25 mouse cellular contexts compared by ENCODE assay signal in the genomic region with DNA sequence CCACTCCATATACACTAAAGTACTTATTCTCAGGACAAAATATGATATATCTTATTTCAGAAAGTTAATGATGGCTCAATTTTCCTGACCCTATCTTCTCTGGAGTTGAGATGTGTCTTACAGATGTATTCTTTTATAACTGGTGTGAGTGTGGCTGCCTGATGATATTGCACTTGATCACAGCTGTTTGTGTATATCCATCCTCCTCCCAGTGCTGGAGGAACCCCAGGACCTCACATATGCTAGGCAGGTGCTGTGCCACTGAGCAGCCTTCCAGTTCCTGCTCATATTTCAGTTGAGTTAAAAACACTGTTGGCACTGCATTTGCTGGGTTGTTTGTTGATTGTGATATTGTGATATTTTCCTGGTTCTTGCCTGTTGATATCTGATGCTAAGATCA. TPM values are rescaled to one million over a fixed set of nuclear protein-coding genes. Genes with fewer than 3 reads are reported as not detected.
"Had no signal": no experiment of that assay in that cellular context is flagged by ENCODE, and none has a peak within 500 bp of the region (broad histone marks: within the 10 kb centered on the region; RNA-seq: fewer than 3 reads in every experiment).

No protein-coding gene starts in this region.

- ATAC-seq: midbrain, embryonic 13.5 days; midbrain, embryonic 16.5 days had no signal

- H3K4me3 ChIP-seq: midbrain, embryonic 10.5 days; midbrain, embryonic 13.5 days; neural tube, embryonic 12.5 days had no signal

- H3K4me2 ChIP-seq: lung, embryonic 14.5 days; midbrain, embryonic 13.5 days; neural tube, embryonic 12.5 days had no signal

- H3K9me3 ChIP-seq: midbrain, embryonic 10.5 days; midbrain, embryonic 13.5 days; neural tube, embryonic 12.5 days had no signal

- H3K4me1 ChIP-seq: midbrain, embryonic 10.5 days; midbrain, embryonic 13.5 days; neural tube, embryonic 12.5 days had no signal

- DNase-seq: lung, adult 18-20 months; lung, embryonic 14.5 days; lung, postnatal 10 days; lung, postnatal 4 days; right cerebral cortex, adult 18-20 months; right cerebral cortex, postnatal 25 days; right cerebral cortex, postnatal 4 days; spleen, adult 18-20 months; thymus, adult 18-20 months; thymus, postnatal 14 days; thymus, postnatal 36 days had no signal

- H3K9ac ChIP-seq: lung, embryonic 14.5 days; midbrain, embryonic 13.5 days; neural tube, embryonic 12.5 days had no signal

- H3K27ac ChIP-seq: midbrain, embryonic 10.5 days; midbrain, embryonic 13.5 days; neural tube, embryonic 12.5 days had no signal

- H3K36me3 ChIP-seq: midbrain, embryonic 10.5 days; midbrain, embryonic 13.5 days; neural tube, embryonic 12.5 days had no signal

- H3K27me3 ChIP-seq: midbrain, embryonic 13.5 days; neural tube, embryonic 12.5 days had no signal

RNA-seq across cellular contexts. Expression of gene Txndc8, which starts 38.6 kb away (rescaled TPM):
- total RNA-seq: megakaryocyte, adult 5-6 weeks; megakaryocyte-erythroid progenitor cell, adult 5-6 weeks; neutrophil, adult 5-6 weeks had no signal
- polyA plus RNA-seq: liver, embryonic 16.5 days; lung, embryonic 14.5 days; lung, embryonic 16.5 days; midbrain, embryonic 10.5 days; midbrain, embryonic 13.5 days; midbrain, embryonic 16.5 days; neural tube, embryonic 12.5 days; neural tube, embryonic 14.5 days; small intestine, adult 2 months; stomach, embryonic 14.5 days; stomach, embryonic 16.5 days; thymus, postnatal 0 days had no signal

RNA-seq across cellular contexts. Expression of gene D630039A03Rik, which starts 54.2 kb away (rescaled TPM):
- total RNA-seq: megakaryocyte-erythroid progenitor cell, adult 5-6 weeks; neutrophil, adult 5-6 weeks had no signal
- polyA plus RNA-seq: midbrain, embryonic 13.5 days; midbrain, embryonic 16.5 days had no signal
